Mouse (Mus musculus) forebrain, postnatal 0 days (tissue): ENCODE measurements around the gene Htr1f. TPM values are rescaled to one million over a fixed set of nuclear protein-coding genes. Genes with fewer than 3 reads are reported as not detected.

ENCODE experiments used
- ATAC-seq: fragments of 200-750 bp; cut with Nextera tagmentation; 2 replicates; pipeline ENCODE4 v1.8.0; 2017; ENCODE audit warnings: mild to moderate bottlenecking, moderate library complexity
- DNase-seq: peaks from one replicate; pipeline ENCODE4 v3.0.0-alpha.2; 2015
- H3K27ac ChIP-seq: fragments of 300-500 bp; sonication (generic); 2 replicates; pipeline ENCODE4 v1.5.1; 2014; ENCODE audit warnings: low read depth, mild to moderate bottlenecking, antibody characterized with exemption, low read length, moderate library complexity, mixed read lengths
- H3K27me3 ChIP-seq: fragments of 300-500 bp; sonication (generic); 2 replicates; pipeline ENCODE4 v1.6.1; 2014; ENCODE audit warnings: mild to moderate bottlenecking, low read length, mixed read lengths; ENCODE audit not compliant: insufficient read depth
- H3K36me3 ChIP-seq: fragments of 300-500 bp; sonication (generic); 2 replicates; pipeline ENCODE4 v1.6.1; 2014; ENCODE audit warnings: mild to moderate bottlenecking, moderate library complexity; ENCODE audit not compliant: insufficient read depth
- H3K4me1 ChIP-seq: fragments of 300-500 bp; sonication (generic); 2 replicates; pipeline ENCODE4 v1.6.1; 2014; ENCODE audit warnings: antibody characterized with exemption; ENCODE audit not compliant: insufficient read depth
- H3K4me2 ChIP-seq: fragments of 300-500 bp; sonication (generic); 2 replicates; pipeline ENCODE4 v1.6.1; 2014; ENCODE audit warnings: low read depth, mild to moderate bottlenecking, moderate library complexity
- H3K4me3 ChIP-seq: fragments of 300-500 bp; sonication (generic); 2 replicates; pipeline ENCODE4 v1.5.1; 2014; ENCODE audit warnings: low read depth, low read length, mixed read lengths
- H3K9ac ChIP-seq: fragments of 300-500 bp; sonication (generic); 2 replicates; pipeline ENCODE4 v1.6.1; 2014; ENCODE audit warnings: mild to moderate bottlenecking
- H3K9me3 ChIP-seq: fragments of 300-500 bp; sonication (generic); 2 replicates; pipeline ENCODE4 v1.6.1; 2016; ENCODE audit warnings: low read length
- CTCF ChIP-seq: sonication (generic); IDR thresholded peaks from 2 replicates; pipeline ENCODE4 v1.5.1; 2016; ENCODE audit warnings: antibody characterized with exemption, control low read depth, low read depth
- WGBS: fragments of 180-500 bp; shearing (Covaris S2); extraction: QIAGEN DNeasy Blood & Tissue Kit; methylation state at CpG from one replicate; pipeline ENCODE4 v1.1.7; 2014; 5-methylcytosine and 5-hydroxymethylcytosine counted together
- polyA plus RNA-seq: library from polyadenylated mRNA; unstranded; fragments of >200 nt; fragmentation: Nextera tagmentation; extraction: Ambion mirVana; gene quantifications from 2 replicates; pipeline ENCODE4 v1.2.1, GENCODE M21; 2015
- total RNA-seq: library from RNA; depleted of rRNA; stranded (reverse); fragments of >200 nt; gene quantifications from 2 replicates; pipeline ENCODE4 v1.2.3, GENCODE M21; 2014

Htr1f gene
- total and polyA plus RNA-seq, 2 experiments from 2014 or later, result 0.58 to 1.2 TPM

GRCm38 (mm10) chr16:64881442-64881841 lies 224.2 kb downstream of the Htr1f start:
- Histone ChIP-seq H3K4me2 (no peak overlapping the region), H3K4me1 (no peaks in the 10 kb centered on the region), H3K27ac (no peak overlapping the region), H3K9ac (no peak overlapping the region), H3K27me3 (no peaks in the 10 kb centered on the region), H3K4me3 (no peak overlapping the region), H3K9me3 (no peaks in the 10 kb centered on the region), H3K36me3 (no peaks in the 10 kb centered on the region)
- WGBS, result 77% methylated on average over 2 of the region's 2 CpGs
- ATAC-seq (no peak), DNase-seq (no peak)
- no peak for TF ChIP-seq CTCF

- no peak for TF ChIP-seq CTCF
- H3K27me3 ChIP-seq, result no peaks in the 10 kb centered on the region
- H3K27ac ChIP-seq, result no peak overlapping the region
- no peaks in the 10 kb centered on the region for H3K36me3 ChIP-seq
- H3K4me3 ChIP-seq, result no peak overlapping the region
- H3K9me3 ChIP-seq, result no peaks in the 10 kb centered on the region
- ATAC-seq, result no peak
- no peaks in the 10 kb centered on the region for H3K4me1 ChIP-seq
- WGBS, result 61% methylated on average over 3 of the region's 3 CpGs
- no peak overlapping the region for H3K9ac ChIP-seq
- H3K4me2 ChIP-seq, result no peak overlapping the region
- no peak for DNase-seq
Observed at GRCm38 (mm10) chr16:64880986-64881385, 224.7 kb downstream of the Htr1f start.

GRCm38 (mm10) chr16:64879735-64880134 lies 225.9 kb downstream of the Htr1f start:
- no peak overlapping the region for H3K27ac ChIP-seq
- no peaks in the 10 kb centered on the region for H3K4me1 ChIP-seq
- H3K4me2 ChIP-seq, result no peak overlapping the region
- no peaks in the 10 kb centered on the region for H3K27me3 ChIP-seq
- H3K4me3 ChIP-seq, result no peak overlapping the region
- no peaks in the 10 kb centered on the region for H3K36me3 ChIP-seq
- no peaks in the 10 kb centered on the region for H3K9me3 ChIP-seq
- no peak for ATAC-seq
- DNase-seq, result no peak
- 86% methylated on average over 5 of the region's 5 CpGs for WGBS
- TF ChIP-seq CTCF, result no peak
- no peak overlapping the region for H3K9ac ChIP-seq

GRCm38 (mm10) chr16:64878611-64879132 lies 227.0 kb downstream of the Htr1f start:
- no peak for TF ChIP-seq CTCF
- H3K36me3 ChIP-seq, result no peaks in the 10 kb centered on the region
- no peaks in the 10 kb centered on the region for H3K4me1 ChIP-seq
- no peak overlapping the region for H3K4me2 ChIP-seq
- H3K9me3 ChIP-seq, result no peaks in the 10 kb centered on the region
- no peak for ATAC-seq
- H3K9ac ChIP-seq, result no peak overlapping the region
- no peak overlapping the region for H3K27ac ChIP-seq
- WGBS, result 88% methylated on average over 3 of the region's 3 CpGs
- DNase-seq, result no peak
- H3K4me3 ChIP-seq, result no peak overlapping the region
- H3K27me3 ChIP-seq, result no peaks in the 10 kb centered on the region

GRCm38 (mm10) chr16:64877314-64877713 lies 228.3 kb downstream of the Htr1f start:
- DNase-seq, result no peak
- Histone ChIP-seq H3K36me3 (no peaks in the 10 kb centered on the region), H3K9ac (no peak overlapping the region), H3K27me3 (no peaks in the 10 kb centered on the region), H3K27ac (no peak overlapping the region), H3K4me2 (no peak overlapping the region), H3K4me3 (no peak overlapping the region), H3K4me1 (no peaks in the 10 kb centered on the region), H3K9me3 (no peaks in the 10 kb centered on the region)
- WGBS, result 91% methylated on average over 3 of the region's 3 CpGs
- no peak for ATAC-seq
- TF ChIP-seq CTCF, result no peak

- H3K4me2 ChIP-seq, result no peak overlapping the region
- no peaks in the 10 kb centered on the region for H3K9me3 ChIP-seq
- H3K4me3 ChIP-seq, result no peak overlapping the region
- no peak overlapping the region for H3K27ac ChIP-seq
- 81% methylated on average over 4 of the region's 4 CpGs for WGBS
- DNase-seq (no peak), ATAC-seq (no peak)
- H3K4me1 ChIP-seq, result no peaks in the 10 kb centered on the region
- no peaks in the 10 kb centered on the region for H3K36me3 ChIP-seq
- no peak for TF ChIP-seq CTCF
- no peaks in the 10 kb centered on the region for H3K27me3 ChIP-seq
- no peak overlapping the region for H3K9ac ChIP-seq
Observed at GRCm38 (mm10) chr16:64876631-64877265, 228.9 kb downstream of the Htr1f start.

- Histone ChIP-seq H3K9ac (no peak overlapping the region), H3K27ac (no peak overlapping the region), H3K4me2 (no peak overlapping the region), H3K27me3 (no peaks in the 10 kb centered on the region), H3K4me1 (no peaks in the 10 kb centered on the region), H3K9me3 (no peaks in the 10 kb centered on the region), H3K36me3 (no peaks in the 10 kb centered on the region), H3K4me3 (no peak overlapping the region)
- 76% methylated on average over 1 of the region's 1 CpGs for WGBS
- ATAC-seq, result no peak
- DNase-seq, result no peak
- TF ChIP-seq CTCF, result no peak
Observed at GRCm38 (mm10) chr16:64875822-64876221, 229.8 kb downstream of the Htr1f start.
